Mouse (Mus musculus): ENCODE results near the gene Zfand6. TPM values are rescaled to one million over a fixed set of nuclear protein-coding genes. Genes with fewer than 3 reads are reported as not detected.

Gene Zfand6
- polyA plus RNA-seq, 1 experiment from 2014 or later: 148 TPM

- WGBS: 92% methylated on average over 4 of the region's 4 CpGs
- Histone ChIP-seq H3K4me3 (ENCODE audit: low read depth, low read length) (no peak overlapping the region), H3K9me3 (ENCODE audit: low read depth, low read length) (no peaks in the 10 kb centered on the region), H3K27ac (ENCODE audit: low read depth) (no peak overlapping the region), H3K9ac (no peak overlapping the region), H3K4me1 (ENCODE audit: insufficient read depth) (no peaks in the 10 kb centered on the region), H3K4me2 (no peak overlapping the region), H3K36me3 (ENCODE audit: insufficient read depth) (peaks cover 17% of the 10 kb centered on the region; the same call in 1 of the 2 replicates), H3K27me3 (ENCODE audit: insufficient read depth, low read length) (no peaks in the 10 kb centered on the region)
- ATAC-seq (ENCODE audit: insufficient read depth): no peak
- no peak for DNase-seq
- no peak for TF ChIP-seq CTCF (IDR thresholded peaks at IDR 0.05; ENCODE audit: low read depth)
Observed at GRCm38 (mm10) chr7:84623718-84624117, 66.0 kb downstream of the Zfand6 start.

GRCm38 (mm10) chr7:84620956-84621355 lies 68.8 kb downstream of the Zfand6 start:
- H3K27me3 ChIP-seq (ENCODE audit: insufficient read depth, low read length): no peaks in the 10 kb centered on the region
- H3K4me2 ChIP-seq: no peak overlapping the region
- WGBS: 90% methylated on average over 3 of the region's 3 CpGs
- TF ChIP-seq CTCF (IDR thresholded peaks at IDR 0.05; ENCODE audit: low read depth): no peak
- no peak overlapping the region for H3K9ac ChIP-seq
- no peaks in the 10 kb centered on the region for H3K9me3 ChIP-seq (ENCODE audit: low read depth, low read length)
- no peak for ATAC-seq (ENCODE audit: insufficient read depth)
- no peaks in the 10 kb centered on the region for H3K4me1 ChIP-seq (ENCODE audit: insufficient read depth)
- no peak overlapping the region for H3K27ac ChIP-seq (ENCODE audit: low read depth)
- no peak overlapping the region for H3K4me3 ChIP-seq (ENCODE audit: low read depth, low read length)
- H3K36me3 ChIP-seq (ENCODE audit: insufficient read depth): peaks cover 41% of the 10 kb centered on the region
- no peak for DNase-seq

GRCm38 (mm10) chr7:84618951-84619350 lies 70.8 kb downstream of the Zfand6 start:
- no peak for TF ChIP-seq CTCF (IDR thresholded peaks at IDR 0.05; ENCODE audit: low read depth)
- Histone ChIP-seq H3K27ac (ENCODE audit: low read depth) (no peak overlapping the region), H3K36me3 (ENCODE audit: insufficient read depth) (peaks cover 42% of the 10 kb centered on the region), H3K9ac (no peak overlapping the region), H3K4me1 (ENCODE audit: insufficient read depth) (no peaks in the 10 kb centered on the region), H3K4me3 (ENCODE audit: low read depth, low read length) (no peak overlapping the region), H3K27me3 (ENCODE audit: insufficient read depth, low read length) (no peaks in the 10 kb centered on the region), H3K4me2 (no peak overlapping the region), H3K9me3 (ENCODE audit: low read depth, low read length) (no peaks in the 10 kb centered on the region)
- no peak for ATAC-seq (ENCODE audit: insufficient read depth)
- DNase-seq: no peak
- WGBS: 86% methylated on average over 2 of the region's 2 CpGs

GRCm38 (mm10) chr7:84612445-84612844 lies 77.3 kb downstream of the Zfand6 start:
- no peak overlapping the region for H3K4me2 ChIP-seq
- no peak overlapping the region for H3K9ac ChIP-seq
- no peaks in the 10 kb centered on the region for H3K4me1 ChIP-seq (ENCODE audit: insufficient read depth)
- H3K36me3 ChIP-seq (ENCODE audit: insufficient read depth): peaks cover 21% of the 10 kb centered on the region
- no peak overlapping the region for H3K27ac ChIP-seq (ENCODE audit: low read depth)
- H3K4me3 ChIP-seq (ENCODE audit: low read depth, low read length): no peak overlapping the region
- 87% methylated on average over 4 of the region's 4 CpGs for WGBS
- ATAC-seq (ENCODE audit: insufficient read depth): no peak
- no peaks in the 10 kb centered on the region for H3K9me3 ChIP-seq (ENCODE audit: low read depth, low read length)
- no peaks in the 10 kb centered on the region for H3K27me3 ChIP-seq (ENCODE audit: insufficient read depth, low read length)
- no peak for TF ChIP-seq CTCF (IDR thresholded peaks at IDR 0.05; ENCODE audit: low read depth)
- DNase-seq: no peak

- no peak for DNase-seq
- H3K36me3 ChIP-seq (ENCODE audit: insufficient read depth): peaks cover 14% of the 10 kb centered on the region
- no peaks in the 10 kb centered on the region for H3K9me3 ChIP-seq (ENCODE audit: low read depth, low read length)
- 71% methylated on average over 1 of the region's 1 CpGs for WGBS
- no peak overlapping the region for H3K9ac ChIP-seq
- TF ChIP-seq CTCF (IDR thresholded peaks at IDR 0.05; ENCODE audit: low read depth): no peak
- no peak overlapping the region for H3K27ac ChIP-seq (ENCODE audit: low read depth)
- no peak overlapping the region for H3K4me3 ChIP-seq (ENCODE audit: low read depth, low read length)
- H3K4me1 ChIP-seq (ENCODE audit: insufficient read depth): no peaks in the 10 kb centered on the region
- ATAC-seq (ENCODE audit: insufficient read depth): no peak
- no peak overlapping the region for H3K4me2 ChIP-seq
- H3K27me3 ChIP-seq (ENCODE audit: insufficient read depth, low read length): no peaks in the 10 kb centered on the region
Observed at GRCm38 (mm10) chr7:84611609-84612008, 78.2 kb downstream of the Zfand6 start.

- ATAC-seq (ENCODE audit: insufficient read depth) (peak; percentile 53), DNase-seq (peak; percentile 64)
Observed at GRCm38 (mm10) chr7:84606293-84606749, 83.4 kb downstream of the Zfand6 start, which contains the start of gene Fah. Gene Fah, minus strand, starts transcription at chr7:84606722.

GRCm38 (mm10) chr7:84605704-84606292 lies 84.0 kb downstream of the Zfand6 start:
- under 1% methylated on average over 36 of the region's 36 CpGs for WGBS
- H3K9me3 ChIP-seq (ENCODE audit: low read depth, low read length): no peaks in the 10 kb centered on the region

More at GRCm38 (mm10) chr7:84606293-84606749, 83.4 kb downstream of the Zfand6 start, which contains the start of gene Fah:
- Histone ChIP-seq H3K4me3 (ENCODE audit: low read depth, low read length) (peak within 1 kb of the TSS; percentile 57), H3K27ac (ENCODE audit: low read depth) (no peak within 1 kb of the TSS), H3K9me3 (ENCODE audit: low read depth, low read length) (no peaks in the 10 kb centered on the region), H3K36me3 (ENCODE audit: insufficient read depth) (no peaks in the 10 kb centered on the region), H3K4me2 (peak within 1 kb of the TSS; percentile 94), H3K4me1 (ENCODE audit: insufficient read depth) (0 out of 2 replicates have a peak, but pooled peaks cover 4% of the 10 kb centered on the region), H3K9ac (peak within 1 kb of the TSS; percentile 54), H3K27me3 (ENCODE audit: insufficient read depth, low read length) (no peaks in the 10 kb centered on the region)
- 2% methylated on average over 10 of the region's 10 CpGs for WGBS
- no peak for TF ChIP-seq CTCF (IDR thresholded peaks at IDR 0.05; ENCODE audit: low read depth)

More at GRCm38 (mm10) chr7:84605704-84606292, 84.0 kb downstream of the Zfand6 start:
- Histone ChIP-seq H3K36me3 (ENCODE audit: insufficient read depth) (no peaks in the 10 kb centered on the region), H3K9ac (peak overlapping the region; percentile 54), H3K4me1 (ENCODE audit: insufficient read depth) (0 out of 2 replicates have a peak, but pooled peaks cover 4% of the 10 kb centered on the region), H3K27ac (ENCODE audit: low read depth) (no peak overlapping the region), H3K27me3 (ENCODE audit: insufficient read depth, low read length) (no peaks in the 10 kb centered on the region), H3K4me3 (ENCODE audit: low read depth, low read length) (peak overlapping the region; percentile 57), H3K4me2 (peak overlapping the region; percentile 94)
- peak; percentile 94 for ATAC-seq (ENCODE audit: insufficient read depth)
- no peak for TF ChIP-seq CTCF (IDR thresholded peaks at IDR 0.05; ENCODE audit: low read depth)
- DNase-seq: peak; percentile 50

All from lung, embryonic 14.5 days (tissue).